Mouse (Mus musculus): ENCODE data around the gene B4galt5.

DNA sequence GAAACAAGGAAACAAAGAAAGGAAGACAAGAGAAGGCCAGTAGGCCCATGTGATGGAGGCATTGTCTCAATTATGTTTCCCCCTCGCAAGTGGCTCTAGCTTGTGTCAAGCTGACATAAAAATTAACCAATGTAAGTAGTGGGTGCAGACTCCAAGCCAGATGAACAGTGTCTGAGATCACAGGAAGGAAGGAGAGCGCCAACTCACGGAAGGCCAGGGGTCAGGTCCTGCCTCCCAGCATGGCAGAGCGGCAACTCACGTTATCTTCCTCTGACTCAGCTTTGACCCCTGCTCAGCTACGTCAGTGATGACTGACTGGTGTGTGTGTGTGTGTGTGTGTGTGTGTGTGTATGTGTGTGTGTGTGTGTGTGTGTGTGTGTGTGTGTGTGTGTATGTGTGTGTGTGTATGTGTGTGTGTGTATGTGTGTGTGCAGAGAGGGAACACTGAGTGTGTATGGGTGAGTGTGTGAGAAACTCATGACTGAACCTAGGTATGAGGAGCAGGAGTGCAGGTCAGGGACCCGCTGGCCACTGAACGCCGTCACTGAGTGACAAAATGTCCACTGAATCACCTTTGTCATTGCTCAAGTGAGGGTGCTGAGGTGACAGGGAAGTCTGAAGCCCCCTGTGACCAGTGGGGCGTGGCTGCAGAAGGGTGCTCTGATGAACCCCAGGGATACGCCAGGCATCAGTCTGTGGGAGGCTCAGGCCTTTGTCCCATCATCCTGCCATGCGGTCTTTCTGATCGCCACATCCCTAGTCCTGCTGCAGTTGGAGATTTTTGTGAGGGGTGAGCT, 55.5 kb downstream of the B4galt5 start:
- no peak for TF ChIP-seq POLR2A (IDR thresholded peaks at IDR 0.05; ENCODE audit: insufficient read length, low read depth)
- TF ChIP-seq MYOD1 (IDR thresholded peaks at IDR 0.05; ENCODE audit: control insufficient read depth in 1 of 3, insufficient read length in 2 of 3, low read depth in 2 of 3) = no peak
- no peak for TF ChIP-seq CEBPB (IDR thresholded peaks at IDR 0.05; ENCODE audit: insufficient read depth, poor library complexity, severe bottlenecking)
- no peak for TF ChIP-seq SRF (IDR thresholded peaks at IDR 0.05; ENCODE audit: control insufficient read depth, insufficient read length, low read depth)
- TF ChIP-seq POLR2AphosphoS2 (IDR thresholded peaks at IDR 0.05; ENCODE audit: insufficient read length, low read depth) = peak; percentile 40
- no peak for TF ChIP-seq E2F4 (IDR thresholded peaks at IDR 0.05; ENCODE audit: insufficient read depth)
- no peak for TF ChIP-seq TCF3 (IDR thresholded peaks at IDR 0.05; ENCODE audit: insufficient read length, low read depth)
- no peak for TF ChIP-seq MAX (IDR thresholded peaks at IDR 0.05; ENCODE audit: low read depth)

Measured in myocyte (in vitro differentiated cells).